Mouse (Mus musculus): ENCODE measurements around the gene Atf6. TPM values are rescaled to one million over a fixed set of nuclear protein-coding genes. Genes with fewer than 3 reads are reported as not detected.

Gene Atf6
- total and polyA plus RNA-seq, 3 experiments: 33.8 to 47.0 (median 35.3) TPM

DNA sequence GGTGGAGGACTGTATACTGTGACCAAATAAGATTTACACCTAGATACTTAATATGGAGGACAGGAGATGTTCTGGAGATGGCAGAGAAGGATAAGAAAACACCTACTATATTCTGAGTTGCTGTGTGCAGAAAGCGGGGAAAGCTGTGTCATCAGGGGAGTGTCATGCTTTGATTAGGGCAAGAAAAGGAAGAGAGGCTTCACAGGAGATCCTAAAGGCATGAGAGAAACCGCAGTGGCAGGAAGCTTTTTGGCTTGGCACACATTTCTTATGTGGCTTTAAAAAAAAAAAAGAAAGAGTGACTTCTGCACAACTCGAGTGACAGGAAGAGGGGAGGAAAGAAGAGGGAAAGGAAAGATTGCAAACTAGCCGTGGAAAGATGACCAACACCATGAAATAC is 4.5 kb downstream of the Atf6 start (continued):
- TF ChIP-seq IRF4 (IDR thresholded peaks at IDR 0.05; ENCODE audit: low read depth, low read length): no peak
- TF ChIP-seq NELFE (IDR thresholded peaks at IDR 0.05; ENCODE audit: low read depth, low read length): no peak

DNA sequence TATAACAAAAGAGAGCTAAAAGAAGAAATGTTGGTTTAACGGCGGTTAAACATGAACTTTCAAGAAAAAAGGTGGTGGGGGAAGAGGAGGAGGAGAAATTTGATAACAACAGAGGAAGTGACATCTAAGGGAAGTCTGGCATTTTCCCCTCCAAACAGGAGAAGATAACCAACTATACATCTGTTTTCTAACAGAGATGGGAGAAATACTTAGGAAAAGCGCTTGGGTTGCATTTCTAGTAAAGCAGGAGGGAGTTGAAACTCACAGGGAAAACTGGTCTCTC is 5.2 kb downstream of the Atf6 start:
- Histone ChIP-seq H3K79me2 (replicated peaks; ENCODE audit: control insufficient read depth, extremely low read depth, insufficient read depth, poor library complexity, severe bottlenecking) (peaks cover 94% of the 10 kb centered on the region), H3K27me3 (replicated peaks) (no peaks in the 10 kb centered on the region), H3K4me1 (ENCODE audit: control insufficient read depth in 1 of 2, insufficient read depth in 2 of 2) (peaks cover 22 to 70% of the 10 kb centered on the region in 2 experiments), H3K9me3 (replicated peaks; ENCODE audit: low read length) (no peaks in the 10 kb centered on the region), H3K4me3 (replicated peaks in 1 of 3; ENCODE audit: low read depth in 2 of 3, low read length in 2 of 3, poor library complexity in 1 of 3) (peak overlapping the region; percentile 26 to 37 (median 28)), H3K27ac (ENCODE audit: insufficient read depth, low read depth) (peak overlapping the region; percentile 97), H3K9ac (ENCODE audit: insufficient read depth, low read depth) (peak overlapping the region; percentile 82), H3K4me2 (ENCODE audit: insufficient read depth, low read depth, poor library complexity, severe bottlenecking) (peak overlapping the region; percentile 94), H3K36me3 (replicated peaks in 1 of 2; ENCODE audit: control insufficient read depth in 1 of 2, insufficient read depth in 1 of 2, low read length in 1 of 2) (peaks cover 0 to 13% of the 10 kb centered on the region in 2 experiments)
- no peak for DNase-seq (ENCODE audit: extremely low read depth)
- dilution Hi-C loops (cut with MboI; ENCODE audit: extremely low pct_ligation_motif_present, extremely low pct_unique_long_range_greater_than_20kb, low sequenced_read_pairs): no loop called here
- in situ Hi-C loops (cut with MboI; ENCODE audit: low pct_ligation_motif_present, low pct_unique_long_range_greater_than_20kb, low sequenced_read_pairs): no loop called here
- TF ChIP-seq UBTF (IDR thresholded peaks at IDR 0.05; ENCODE audit: low read depth, low read length) (no peak), POLR2A (IDR thresholded peaks at IDR 0.05; ENCODE audit: low read depth, low read length) (no peak), MAX (IDR thresholded peaks at IDR 0.05; ENCODE audit: low read length) (no peak), ZC3H11A (IDR thresholded peaks at IDR 0.05; ENCODE audit: low read depth, low read length) (no peak), EP300 (IDR thresholded peaks at IDR 0.05; ENCODE audit: low read length) (no peak), RAD21 (IDR thresholded peaks at IDR 0.05; ENCODE audit: low read depth, low read length) (no peak), SMC3 (IDR thresholded peaks at IDR 0.05; ENCODE audit: low read depth, low read length) (no peak), NELFE (IDR thresholded peaks at IDR 0.05; ENCODE audit: low read depth, low read length) (no peak), HCFC1 (IDR thresholded peaks at IDR 0.05; ENCODE audit: low read depth, low read length) (no peak), SIN3A (IDR thresholded peaks at IDR 0.05; ENCODE audit: low read length) (no peak), GABPA (IDR thresholded peaks at IDR 0.05; ENCODE audit: insufficient replicate concordance, low read depth, low read length) (no peak), RCOR1 (conservative IDR thresholded peaks at IDR 0.05; ENCODE audit: low read depth, low read length) (no peak), USF1 (IDR thresholded peaks at IDR 0.05; ENCODE audit: low read depth, low read length) (no peak), JUND (conservative IDR thresholded peaks at IDR 0.05; ENCODE audit: low read depth, low read length) (no peak), E2F4 (IDR thresholded peaks at IDR 0.05; ENCODE audit: insufficient replicate concordance, low read depth, low read length) (no peak), USF2 (conservative IDR thresholded peaks at IDR 0.05; ENCODE audit: low read depth, low read length) (no peak), CHD2 (IDR thresholded peaks at IDR 0.05; ENCODE audit: low read length) (no peak)

DNA sequence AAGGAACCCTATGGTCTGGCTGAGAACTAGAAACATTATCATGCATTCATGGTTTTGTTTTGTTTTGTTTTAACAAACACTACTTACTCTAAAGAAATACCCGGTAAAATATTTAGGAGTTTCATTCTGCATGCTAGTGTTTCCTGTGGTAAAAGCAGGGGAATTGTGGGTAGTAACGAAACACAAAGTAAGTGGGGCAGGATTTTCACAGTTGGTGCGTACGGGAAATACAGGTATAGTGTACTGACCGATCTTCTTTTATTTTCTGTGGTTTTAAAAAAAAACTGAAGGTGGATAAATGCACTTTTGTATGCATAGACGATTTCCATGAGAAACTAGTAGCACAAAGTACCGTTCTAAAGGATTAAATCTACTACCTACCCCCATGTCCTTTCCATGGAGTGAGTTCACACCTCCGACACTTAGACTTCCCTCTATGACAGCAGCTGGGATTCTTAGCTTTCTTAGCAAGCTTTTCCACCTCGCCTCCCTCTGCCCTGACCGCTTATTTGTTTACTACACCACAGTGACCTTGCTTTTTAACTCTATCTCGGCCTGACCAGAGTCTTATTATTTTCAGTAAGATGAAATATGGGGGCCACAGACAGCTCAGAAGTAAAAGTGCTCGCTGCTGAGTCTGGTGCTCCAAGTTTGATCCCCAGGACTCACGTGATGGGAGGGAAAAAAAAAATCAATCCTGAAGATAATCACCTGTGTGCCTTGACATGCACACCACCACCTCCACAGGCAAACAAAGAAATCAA is 5.7 kb downstream of the Atf6 start:
- dilution Hi-C loops (cut with MboI; ENCODE audit: extremely low pct_ligation_motif_present, extremely low pct_unique_long_range_greater_than_20kb, low sequenced_read_pairs) (no loop called here), in situ Hi-C loops (cut with MboI; ENCODE audit: low pct_ligation_motif_present, low pct_unique_long_range_greater_than_20kb, low sequenced_read_pairs) (no loop called here)
- H3K79me2 ChIP-seq (replicated peaks; ENCODE audit: control insufficient read depth, extremely low read depth, insufficient read depth, poor library complexity, severe bottlenecking): peaks cover 94% of the 10 kb centered on the region
- peak; percentile 86 for DNase-seq (ENCODE audit: extremely low read depth)
- H3K9me3 ChIP-seq (replicated peaks; ENCODE audit: low read length): no peaks in the 10 kb centered on the region
- H3K9ac ChIP-seq (ENCODE audit: insufficient read depth, low read depth): peak overlapping the region; percentile 82
- peaks cover 24 to 75% of the 10 kb centered on the region in 2 experiments for H3K4me1 ChIP-seq (ENCODE audit: control insufficient read depth in 1 of 2, insufficient read depth in 2 of 2)
- H3K27ac ChIP-seq (ENCODE audit: insufficient read depth, low read depth): peak overlapping the region; percentile 97
- H3K4me2 ChIP-seq (ENCODE audit: insufficient read depth, low read depth, poor library complexity, severe bottlenecking): peak overlapping the region; percentile 94
- peaks cover 0 to 14% of the 10 kb centered on the region in 2 experiments for H3K36me3 ChIP-seq (replicated peaks in 1 of 2; ENCODE audit: control insufficient read depth in 1 of 2, insufficient read depth in 1 of 2, low read length in 1 of 2)
- H3K4me3 ChIP-seq (replicated peaks in 1 of 3; ENCODE audit: low read depth in 2 of 3, low read length in 2 of 3, poor library complexity in 1 of 3): peak overlapping the region; percentile 26 to 41 (median 37)
- no peaks in the 10 kb centered on the region for H3K27me3 ChIP-seq (replicated peaks)
- peak; percentile 50; the same call in 1 of the 2 replicates for TF ChIP-seq JUND (conservative IDR thresholded peaks at IDR 0.05; ENCODE audit: low read depth, low read length)
- no peak for TF ChIP-seq POLR2AphosphoS2 (IDR thresholded peaks at IDR 0.05; ENCODE audit: low read depth, low read length)
- peak; percentile 24; the same call in 1 of the 2 replicates for TF ChIP-seq TCF12 (IDR thresholded peaks at IDR 0.05; ENCODE audit: low read depth, low read length)
- peak; percentile 80 for TF ChIP-seq ETS1 (conservative IDR thresholded peaks at IDR 0.05; ENCODE audit: low read depth, low read length)
- TF ChIP-seq PAX5 (IDR thresholded peaks at IDR 0.05; ENCODE audit: low read length): no peak
- peak; percentile 16 for TF ChIP-seq SIN3A (IDR thresholded peaks at IDR 0.05; ENCODE audit: low read length)
- peak; percentile 97 for TF ChIP-seq MEF2A (IDR thresholded peaks at IDR 0.05; ENCODE audit: borderline replicate concordance, low read depth, low read length)
- no peak for TF ChIP-seq NRF1 (IDR thresholded peaks at IDR 0.05; ENCODE audit: low read depth, low read length)
- TF ChIP-seq POLR2A (IDR thresholded peaks at IDR 0.05; ENCODE audit: low read depth, low read length): no peak; the same call in none of the 2 replicates
- no peak; the same call in 1 of the 2 replicates for TF ChIP-seq MXI1 (IDR thresholded peaks at IDR 0.05; ENCODE audit: low read depth, low read length)
- no peak; the same call in 1 of the 2 replicates for TF ChIP-seq CHD1 (IDR thresholded peaks at IDR 0.05; ENCODE audit: low read depth, low read length)
- no peak for TF ChIP-seq RAD21 (IDR thresholded peaks at IDR 0.05; ENCODE audit: low read depth, low read length)
- no peak for TF ChIP-seq ZC3H11A (IDR thresholded peaks at IDR 0.05; ENCODE audit: low read depth, low read length)
- no peak for TF ChIP-seq USF2 (conservative IDR thresholded peaks at IDR 0.05; ENCODE audit: low read depth, low read length)
- no peak for TF ChIP-seq CTCF (conservative IDR thresholded peaks at IDR 0.05 in 1 of 2, IDR thresholded peaks at IDR 0.05 in 1 of 2; ENCODE audit: low read depth in 2 of 2, low read length in 2 of 2)
- peak; percentile 87 for TF ChIP-seq EP300 (IDR thresholded peaks at IDR 0.05; ENCODE audit: low read length)
- peak; percentile 87 for TF ChIP-seq JUN (IDR thresholded peaks at IDR 0.05; ENCODE audit: insufficient read depth, low read depth, low read length)
- no peak; the same call in none of the 2 replicates for TF ChIP-seq ZNF384 (IDR thresholded peaks at IDR 0.05; ENCODE audit: low read depth, low read length)
- no peak for TF ChIP-seq SMC3 (IDR thresholded peaks at IDR 0.05; ENCODE audit: low read depth, low read length)
